In genomic region chr11:75133391-75133790, GRCm38 (mm10) we compare ENCODE assay signal across 9 mouse cellular contexts. TPM values are rescaled to one million over a fixed set of nuclear protein-coding genes. Genes with fewer than 3 reads are reported as not detected.
DNase-seq lines count a peak whose midpoint lies in the region; ATAC-seq and TF ChIP-seq lines count a peak whose summit lies in the region.
"Had no signal": no experiment of that assay in that cellular context is flagged by ENCODE, and none has a peak within 500 bp of the region (broad histone marks: within the 10 kb centered on the region; RNA-seq: fewer than 3 reads in every experiment).

No protein-coding gene starts in this region.

- WGBS in forebrain, embryonic 15.5 days = 75% methylated on average over 5 of the region's 5 CpGs
- 81% methylated on average over 5 of the region's 5 CpGs for WGBS in forebrain, postnatal 0 days
- 90% methylated on average over 5 of the region's 5 CpGs for WGBS in liver, adult 2 months
- 82% methylated on average over 5 of the region's 5 CpGs for WGBS in liver, embryonic 12.5 days (ENCODE audit: insufficient replicate concordance)
- WGBS in embryonic facial prominence, embryonic 10.5 days = 89% methylated on average over 5 of the region's 5 CpGs
- 95% methylated on average over 5 of the region's 5 CpGs for WGBS in midbrain, embryonic 16.5 days

- no peak for DNase-seq in forebrain, postnatal 0 days
- no peak for DNase-seq in liver, adult 2 months (ENCODE audit: extremely low read depth, low read depth, low spot score)
- DNase-seq in embryonic facial prominence, embryonic 10.5 days (ENCODE audit: low spot score) = no peak
- no peak for DNase-seq in embryo, embryonic 9.5 days (ENCODE audit: extremely low spot score)
- DNase-seq in layer of hippocampus, postnatal 14 days (ENCODE audit: low spot score in 2 of 2) = no peak

- peaks cover 37% of the 10 kb centered on the region for H3K4me1 ChIP-seq in forebrain, embryonic 15.5 days
- peaks cover 6% of the 10 kb centered on the region; the same call in 1 of the 2 replicates for H3K4me1 ChIP-seq in forebrain, postnatal 0 days (ENCODE audit: insufficient read depth)
- H3K4me1 ChIP-seq in liver, adult 2 months (ENCODE audit: control insufficient read depth, insufficient read depth, low read length) = peaks cover 16% of the 10 kb centered on the region
- peaks cover 22% of the 10 kb centered on the region for H3K4me1 ChIP-seq in liver, embryonic 12.5 days
- peaks cover 53% of the 10 kb centered on the region for H3K4me1 ChIP-seq in embryonic facial prominence, embryonic 10.5 days
- H3K4me1 ChIP-seq in midbrain, embryonic 16.5 days (ENCODE audit: control insufficient read depth, insufficient read depth, low read length) = peaks cover 10% of the 10 kb centered on the region

- ATAC-seq in forebrain, embryonic 15.5 days (replicated peaks) = no peak
- ATAC-seq in forebrain, postnatal 0 days = no peak
- no peak for ATAC-seq in liver, embryonic 12.5 days
- ATAC-seq in midbrain, embryonic 16.5 days = no peak

- peak overlapping the region; percentile 61; the same call in 1 of the 2 replicates for H3K27ac ChIP-seq in forebrain, embryonic 15.5 days (replicated peaks)
- no peak overlapping the region for H3K27ac ChIP-seq in forebrain, postnatal 0 days (ENCODE audit: low read depth, low read length)
- H3K27ac ChIP-seq in liver, adult 2 months (replicated peaks; ENCODE audit: insufficient read depth, low read depth, low read length) = peak overlapping the region; percentile 37
- no peak overlapping the region for H3K27ac ChIP-seq in liver, embryonic 12.5 days
- H3K27ac ChIP-seq in embryonic facial prominence, embryonic 10.5 days (replicated peaks) = peak overlapping the region; percentile 51
- peak overlapping the region; percentile 38; the same call in 1 of the 2 replicates for H3K27ac ChIP-seq in midbrain, embryonic 16.5 days (ENCODE audit: low read length)

- H3K4me2 ChIP-seq in forebrain, embryonic 15.5 days (replicated peaks) = no peak overlapping the region
- H3K4me2 ChIP-seq in forebrain, postnatal 0 days (ENCODE audit: low read depth) = no peak overlapping the region
- no peak overlapping the region for H3K4me2 ChIP-seq in liver, embryonic 12.5 days
- no peak overlapping the region for H3K4me2 ChIP-seq in midbrain, embryonic 16.5 days (ENCODE audit: low read length)

- TF ChIP-seq POLR2A in liver, adult 2 months (IDR thresholded peaks at IDR 0.05; ENCODE audit: extremely low read depth, insufficient read depth, low read length) = no peak

- TF ChIP-seq CTCF in forebrain, postnatal 0 days (IDR thresholded peaks at IDR 0.05; ENCODE audit: low read depth) = no peak
- TF ChIP-seq CTCF in liver, adult 2 months (IDR thresholded peaks at IDR 0.05; ENCODE audit: low read depth, low read length) = no peak

- no peaks in the 10 kb centered on the region for H3K36me3 ChIP-seq in forebrain, embryonic 15.5 days
- H3K36me3 ChIP-seq in forebrain, postnatal 0 days (ENCODE audit: insufficient read depth) = no peaks in the 10 kb centered on the region
- no peaks in the 10 kb centered on the region for H3K36me3 ChIP-seq in liver, adult 2 months (ENCODE audit: control insufficient read depth, insufficient read depth, low read length)
- no peaks in the 10 kb centered on the region for H3K36me3 ChIP-seq in liver, embryonic 12.5 days
- peaks cover 10% of the 10 kb centered on the region for H3K36me3 ChIP-seq in embryonic facial prominence, embryonic 10.5 days (replicated peaks)
- H3K36me3 ChIP-seq in midbrain, embryonic 16.5 days (ENCODE audit: control insufficient read depth, insufficient read depth, low read length) = no peaks in the 10 kb centered on the region

- no peaks in the 10 kb centered on the region for H3K9me3 ChIP-seq in forebrain, embryonic 15.5 days
- H3K9me3 ChIP-seq in forebrain, postnatal 0 days (ENCODE audit: low read length) = no peaks in the 10 kb centered on the region
- no peaks in the 10 kb centered on the region for H3K9me3 ChIP-seq in liver, embryonic 12.5 days (replicated peaks)
- no peaks in the 10 kb centered on the region for H3K9me3 ChIP-seq in embryonic facial prominence, embryonic 10.5 days
- no peaks in the 10 kb centered on the region for H3K9me3 ChIP-seq in midbrain, embryonic 16.5 days (replicated peaks; ENCODE audit: control insufficient read depth, low read length, poor library complexity, severe bottlenecking)

- no peaks in the 10 kb centered on the region for H3K27me3 ChIP-seq in forebrain, embryonic 15.5 days
- no peaks in the 10 kb centered on the region for H3K27me3 ChIP-seq in forebrain, postnatal 0 days (ENCODE audit: insufficient read depth, low read length)
- no peaks in the 10 kb centered on the region for H3K27me3 ChIP-seq in liver, adult 2 months (ENCODE audit: control insufficient read depth, insufficient read depth, low read length)
- no peaks in the 10 kb centered on the region for H3K27me3 ChIP-seq in liver, embryonic 12.5 days (replicated peaks)
- H3K27me3 ChIP-seq in embryonic facial prominence, embryonic 10.5 days (replicated peaks; ENCODE audit: low read depth, poor library complexity, severe bottlenecking) = no peaks in the 10 kb centered on the region
- no peaks in the 10 kb centered on the region for H3K27me3 ChIP-seq in midbrain, embryonic 16.5 days (ENCODE audit: control insufficient read depth, insufficient read depth, low read depth, low read length)

- no peak overlapping the region for H3K4me3 ChIP-seq in forebrain, embryonic 15.5 days
- H3K4me3 ChIP-seq in forebrain, postnatal 0 days (ENCODE audit: low read depth, low read length) = no peak overlapping the region
- no peak overlapping the region for H3K4me3 ChIP-seq in liver, adult 2 months (ENCODE audit: insufficient read depth, low read depth, low read length)
- H3K4me3 ChIP-seq in liver, embryonic 12.5 days = no peak overlapping the region
- H3K4me3 ChIP-seq in embryonic facial prominence, embryonic 10.5 days = no peak overlapping the region
- no peak overlapping the region for H3K4me3 ChIP-seq in midbrain, embryonic 16.5 days (ENCODE audit: low read depth, low read length)
- H3K4me3 ChIP-seq: myocyte had no signal

- H3K79me2 ChIP-seq in liver, adult 2 months (ENCODE audit: control insufficient read depth, insufficient read depth, low read length) = no peaks in the 10 kb centered on the region

- no peak overlapping the region for H3K9ac ChIP-seq in forebrain, embryonic 15.5 days (replicated peaks)
- H3K9ac ChIP-seq in forebrain, postnatal 0 days = no peak overlapping the region
- no peak overlapping the region for H3K9ac ChIP-seq in liver, adult 2 months (ENCODE audit: low read depth, low read length)
- H3K9ac ChIP-seq in liver, embryonic 12.5 days = no peak overlapping the region
- no peak overlapping the region for H3K9ac ChIP-seq in midbrain, embryonic 16.5 days (ENCODE audit: low read depth, low read length)

RNA-seq across cellular contexts. Expression of gene Hic1, which starts 35.9 kb away (rescaled TPM):
- polyA plus RNA-seq in forebrain, embryonic 15.5 days (2015; fragmentation: Nextera tagmentation; extraction: Ambion mirVana) = 2.1 and 2.2 TPM in 2 replicates
- 4.2 and 4.5 TPM in 2 replicates for total RNA-seq in forebrain, postnatal 0 days (2014; rRNA removed)
- 1.7 TPM in 2 replicates for polyA plus RNA-seq in forebrain, postnatal 0 days (2015; fragmentation: Nextera tagmentation; extraction: Ambion mirVana)
- total RNA-seq in liver, adult 2 months (2014; rRNA removed) = 1.1 and 1.8 TPM in 2 replicates
- 3.8 and 4.3 TPM in 2 replicates for polyA plus RNA-seq in liver, adult 2 months (2012; rRNA removed)
- polyA plus RNA-seq in liver, embryonic 12.5 days (2016; fragmentation: Nextera tagmentation; extraction: Ambion mirVana) = 4.6 and 5.8 TPM in 2 replicates
- polyA plus RNA-seq in embryonic facial prominence, embryonic 10.5 days (2016; fragmentation: Nextera tagmentation; extraction: Ambion mirVana) = 0.23 and 1.3 TPM in 2 replicates
- 1.3 and 1.8 TPM in 2 replicates for polyA plus RNA-seq in midbrain, embryonic 16.5 days (2015; fragmentation: Nextera tagmentation; extraction: Ambion mirVana)
- 1 to 10 TPM; 3.3 to 4.5 TPM for total RNA-seq in layer of hippocampus, postnatal 14 days (2021)

RNA-seq across cellular contexts. Expression of gene Ovca2, which starts 45.2 kb away (rescaled TPM):
- 15.4 and 21.6 TPM in 2 replicates for polyA plus RNA-seq in forebrain, embryonic 15.5 days (2015; fragmentation: Nextera tagmentation; extraction: Ambion mirVana)
- 15.5 and 19.6 TPM in 2 replicates for total RNA-seq in forebrain, postnatal 0 days (2014; rRNA removed)
- 11.5 and 16.3 TPM in 2 replicates for polyA plus RNA-seq in forebrain, postnatal 0 days (2015; fragmentation: Nextera tagmentation; extraction: Ambion mirVana)
- total RNA-seq in liver, adult 2 months (2014; rRNA removed) = 6.7 and 6.9 TPM in 2 replicates
- 5.7 and 8.0 TPM in 2 replicates for polyA plus RNA-seq in liver, adult 2 months (2012; rRNA removed)
- polyA plus RNA-seq in liver, embryonic 12.5 days (2016; fragmentation: Nextera tagmentation; extraction: Ambion mirVana) = 17.6 and 17.9 TPM in 2 replicates
- 35.4 and 36.7 TPM in 2 replicates for polyA plus RNA-seq in embryonic facial prominence, embryonic 10.5 days (2016; fragmentation: Nextera tagmentation; extraction: Ambion mirVana)
- polyA plus RNA-seq in midbrain, embryonic 16.5 days (2015; fragmentation: Nextera tagmentation; extraction: Ambion mirVana) = 13.3 and 14.5 TPM in 2 replicates
- total RNA-seq in layer of hippocampus, postnatal 14 days (2021) = 10 to 100 TPM; 14.8 to 15.2 TPM

RNA-seq across cellular contexts. Expression of gene Dph1, which starts 57.6 kb away (rescaled TPM):
- polyA plus RNA-seq in forebrain, embryonic 15.5 days (2015; fragmentation: Nextera tagmentation; extraction: Ambion mirVana) = 14.8 and 16.2 TPM in 2 replicates
- 19.5 and 21.0 TPM in 2 replicates for total RNA-seq in forebrain, postnatal 0 days (2014; rRNA removed)
- 12.7 and 13.8 TPM in 2 replicates for polyA plus RNA-seq in forebrain, postnatal 0 days (2015; fragmentation: Nextera tagmentation; extraction: Ambion mirVana)
- 11.3 and 14.2 TPM in 2 replicates for total RNA-seq in liver, adult 2 months (2014; rRNA removed)
- 49.1 and 53.5 TPM in 2 replicates for polyA plus RNA-seq in liver, adult 2 months (2012; rRNA removed)
- 19.7 and 20.5 TPM in 2 replicates for polyA plus RNA-seq in liver, embryonic 12.5 days (2016; fragmentation: Nextera tagmentation; extraction: Ambion mirVana)
- polyA plus RNA-seq in embryonic facial prominence, embryonic 10.5 days (2016; fragmentation: Nextera tagmentation; extraction: Ambion mirVana) = 24.9 and 29.2 TPM in 2 replicates
- 12.5 and 14.0 TPM in 2 replicates for polyA plus RNA-seq in midbrain, embryonic 16.5 days (2015; fragmentation: Nextera tagmentation; extraction: Ambion mirVana)
- total RNA-seq in layer of hippocampus, postnatal 14 days (2021) = 10 to 100 TPM; 21.7 to 24.4 TPM

Comparison
In these comparisons a context has a peak if more than half of its experiments do, and no peak if none do; other contexts are left out.
1. H3K27ac ChIP-seq: peak in forebrain, embryonic 15.5 days (single experiment), liver, adult 2 months (single experiment), embryonic facial prominence, embryonic 10.5 days (single experiment) and midbrain, embryonic 16.5 days (single experiment); none in forebrain, postnatal 0 days (single experiment) and liver, embryonic 12.5 days (single experiment).